Mouse (Mus musculus) left cerebral cortex, adult 2 months (tissue): ENCODE measurements around the gene Ppp1r9a. TPM values are rescaled to one million over a fixed set of nuclear protein-coding genes. Genes with fewer than 3 reads are reported as not detected.
A peak's percentile ranks its signal among the peaks of the same experiment; 100 is the strongest.

ENCODE experiments used
- DNase-seq, 2 experiments: peaks; one replicate each; pipeline ENCODE4 v3.0.0; 2021 to 2022; ENCODE audit warnings: low spot score in 2 of 2, mixed read lengths in 1 of 2; ENCODE audit errors: extremely low spot score in 1 of 2
- H3K27ac ChIP-seq: fragments of 200-600 bp; 2 replicates; pipeline ENCODE4 v1.8.1; 2022
- H3K4me3 ChIP-seq: fragments of 200-600 bp; 2 replicates; pipeline ENCODE4 v1.8.1; 2022
- CTCF ChIP-seq: fragments of 200-600 bp; IDR thresholded peaks from 2 replicates; pipeline ENCODE4 v1.8.1; 2022; ENCODE audit warnings: antibody characterized with exemption, mild to moderate bottlenecking, moderate library complexity
- intact Hi-C: fragments of 180-260 bp; cut with DNase I; formaldehyde crosslinking; loops from one replicate; pipeline ENCODE4 v1.15.1; 2025
- total RNA-seq, 2 experiments: library from RNA; stranded (reverse); gene quantifications; 2 replicates each; pipeline ENCODE4 v1.2.3; 2021

Gene Ppp1r9a
- total RNA-seq, 2 experiments from 2014 or later = 194 TPM

GRCm38 (mm10) chr6:5080496-5080895 lies 177.8 kb downstream of the Ppp1r9a start:
- no peak for TF ChIP-seq CTCF
- Histone ChIP-seq H3K4me3 (no peak overlapping the region), H3K27ac (no peak overlapping the region)
- intact Hi-C loops = no loop called here
- no peak for DNase-seq

GRCm38 (mm10) chr6:5081099-5081498 lies 178.4 kb downstream of the Ppp1r9a start:
- TF ChIP-seq CTCF = no peak
- intact Hi-C loops = no loop called here
- no peak overlapping the region for H3K27ac ChIP-seq
- no peak overlapping the region for H3K4me3 ChIP-seq
- no peak for DNase-seq

- Histone ChIP-seq H3K4me3 (no peak overlapping the region), H3K27ac (no peak overlapping the region)
- no peak for TF ChIP-seq CTCF
- no peak for DNase-seq
- intact Hi-C loops = no loop called here
Measured at GRCm38 (mm10) chr6:5082144-5082543, 179.4 kb downstream of the Ppp1r9a start.

- Histone ChIP-seq H3K4me3 (no peak overlapping the region), H3K27ac (no peak overlapping the region)
- intact Hi-C loops = no loop called here
- DNase-seq = no peak
- no peak for TF ChIP-seq CTCF
Measured at GRCm38 (mm10) chr6:5082740-5083139, 180.0 kb downstream of the Ppp1r9a start.

- intact Hi-C loops = no loop called here
- no peak for TF ChIP-seq CTCF
- DNase-seq = no peak
- H3K4me3 ChIP-seq = no peak overlapping the region
- no peak overlapping the region for H3K27ac ChIP-seq
Measured at GRCm38 (mm10) chr6:5083957-5084356, 181.2 kb downstream of the Ppp1r9a start.

- Histone ChIP-seq H3K4me3 (no peak overlapping the region), H3K27ac (no peak overlapping the region)
- intact Hi-C loops = no loop called here
- no peak for TF ChIP-seq CTCF
- no peak for DNase-seq
Measured at GRCm38 (mm10) chr6:5091873-5092272, 189.2 kb downstream of the Ppp1r9a start.

- intact Hi-C loops = no loop called here
- DNase-seq = no peak
- no peak for TF ChIP-seq CTCF
- peak overlapping the region; percentile 24; the same call in 1 of the 2 replicates for H3K27ac ChIP-seq
- no peak overlapping the region for H3K4me3 ChIP-seq
Measured at GRCm38 (mm10) chr6:5092795-5093194, 190.1 kb downstream of the Ppp1r9a start.

- Histone ChIP-seq H3K4me3 (no peak overlapping the region), H3K27ac (no peak overlapping the region)
- TF ChIP-seq CTCF = no peak
- intact Hi-C loops = no loop called here
- no peak for DNase-seq
Measured at GRCm38 (mm10) chr6:5093516-5093915, 190.8 kb downstream of the Ppp1r9a start.

GRCm38 (mm10) chr6:5095365-5095973 lies 192.8 kb downstream of the Ppp1r9a start:
- no peak for TF ChIP-seq CTCF
- intact Hi-C loops = no loop called here
- no peak for DNase-seq
- no peak overlapping the region for H3K4me3 ChIP-seq
- no peak overlapping the region for H3K27ac ChIP-seq

- Histone ChIP-seq H3K27ac (no peak overlapping the region), H3K4me3 (no peak overlapping the region)
- DNase-seq = no peak
- intact Hi-C loops = no loop called here
- no peak for TF ChIP-seq CTCF
Measured at GRCm38 (mm10) chr6:5097309-5097708, 194.6 kb downstream of the Ppp1r9a start.

- no peak overlapping the region for H3K27ac ChIP-seq
- DNase-seq = no peak
- TF ChIP-seq CTCF = no peak
- H3K4me3 ChIP-seq = no peak overlapping the region
- intact Hi-C loops = no loop called here
Measured at GRCm38 (mm10) chr6:5099282-5099681, 196.6 kb downstream of the Ppp1r9a start.

GRCm38 (mm10) chr6:5099842-5100241 lies 197.1 kb downstream of the Ppp1r9a start:
- TF ChIP-seq CTCF = no peak
- intact Hi-C loops = no loop called here
- Histone ChIP-seq H3K27ac (no peak overlapping the region), H3K4me3 (no peak overlapping the region)
- no peak for DNase-seq

- DNase-seq = no peak
- Histone ChIP-seq H3K27ac (no peak overlapping the region), H3K4me3 (no peak overlapping the region)
- TF ChIP-seq CTCF = no peak
- intact Hi-C loops = no loop called here
Measured at GRCm38 (mm10) chr6:5100347-5100746, 197.6 kb downstream of the Ppp1r9a start.
